Mouse (Mus musculus) midbrain, embryonic 11.5 days (tissue): Measurements from ENCODE around the gene Gm9780. TPM values are rescaled to one million over a fixed set of nuclear protein-coding genes. Genes with fewer than 3 reads are reported as not detected.
"Not testable (repeated sequence)": the region's sequence is repeated elsewhere in the genome, so short reads cannot be mapped to it uniquely, and the experiment has no call there.

Experiments
- ATAC-seq: fragments of 200-750 bp; cut with Nextera tagmentation; 2 replicates; pipeline ENCODE4 v1.8.0; 2017; ENCODE audit warnings: moderate TSS enrichment, moderate library complexity; ENCODE audit not compliant: low FRiP score
- DNase-seq: peaks from one replicate; pipeline ENCODE4 v3.0.0; 2015; ENCODE audit warnings: low spot score; ENCODE audit errors: missing footprints
- H3K27ac ChIP-seq: fragments of 300-500 bp; sonication (generic); 2 replicates; pipeline ENCODE4 v1.5.1; 2014; ENCODE audit warnings: low read depth, low read length
- H3K27me3 ChIP-seq: fragments of 300-500 bp; sonication (generic); 2 replicates; pipeline ENCODE4 v1.6.1; 2014; ENCODE audit warnings: mild to moderate bottlenecking, low read length, moderate library complexity, mixed read lengths; ENCODE audit not compliant: control insufficient read depth, insufficient read depth
- H3K36me3 ChIP-seq: fragments of 300-500 bp; sonication (generic); 2 replicates; pipeline ENCODE4 v1.6.1; 2014; ENCODE audit warnings: mild to moderate bottlenecking, low read length, moderate library complexity, mixed read lengths; ENCODE audit not compliant: control insufficient read depth, insufficient read depth
- H3K4me1 ChIP-seq: fragments of 300-500 bp; sonication (generic); 2 replicates; pipeline ENCODE4 v1.6.1; 2014; ENCODE audit warnings: low read length; ENCODE audit not compliant: control insufficient read depth, insufficient read depth
- H3K4me2 ChIP-seq: fragments of 300-500 bp; sonication (generic); 2 replicates; pipeline ENCODE4 v1.6.1; 2014; ENCODE audit warnings: mild to moderate bottlenecking, moderate library complexity
- H3K4me3 ChIP-seq: fragments of 300-500 bp; sonication (generic); 2 replicates; pipeline ENCODE4 v1.5.1; 2014; ENCODE audit warnings: low read depth, low read length
- H3K9ac ChIP-seq: fragments of 300-500 bp; sonication (generic); 2 replicates; pipeline ENCODE4 v1.6.1; 2014; ENCODE audit warnings: low read length
- H3K9me3 ChIP-seq: fragments of 300-500 bp; sonication (generic); 2 replicates; pipeline ENCODE4 v1.6.1; 2016; ENCODE audit warnings: low read length; ENCODE audit not compliant: control insufficient read depth
- WGBS: fragments of 180-500 bp; shearing (Covaris S2); extraction: QIAGEN DNeasy Blood & Tissue Kit; methylation state at CpG from one replicate; pipeline ENCODE4 v1.1.7; 2014; 5-methylcytosine and 5-hydroxymethylcytosine counted together
- polyA plus RNA-seq: library from polyadenylated mRNA; unstranded; fragments of >200 nt; fragmentation: Nextera tagmentation; extraction: Ambion mirVana; gene quantifications from 2 replicates; pipeline ENCODE4 v1.2.1, GENCODE M21; 2014

Gm9780 gene
- polyA plus RNA-seq, 1 experiment from 2014 or later = 3.7 TPM

GRCm38 (mm10) chr14:25979242-25979941 is 63.1 kb downstream of the Gm9780 start:
- H3K4me2 ChIP-seq = peak overlapping the region; percentile 19; the same call in 1 of the 2 replicates
- H3K27me3 ChIP-seq, DNase-seq, H3K4me1 ChIP-seq, H3K36me3 ChIP-seq, H3K9me3 ChIP-seq, H3K4me3 ChIP-seq, H3K9ac ChIP-seq: not testable (repeated sequence)
- 0% methylated on average over 6 of the region's 13 CpGs for WGBS
- peak overlapping the region; percentile 89 for H3K27ac ChIP-seq
- peak; percentile 10; the same call in 1 of the 2 replicates for ATAC-seq

- no CpG with 5 or more reads among the region's 25 CpGs for WGBS
- not testable (repeated sequence) for H3K9me3 ChIP-seq, H3K36me3 ChIP-seq, H3K9ac ChIP-seq, H3K4me1 ChIP-seq, H3K27me3 ChIP-seq, DNase-seq, H3K4me3 ChIP-seq
- ATAC-seq = peak; percentile 93
- peak within 1 kb of the TSS; percentile 89 for H3K27ac ChIP-seq
- H3K4me2 ChIP-seq = peak within 1 kb of the TSS; percentile 19; the same call in 1 of the 2 replicates
These were observed 63.9 kb downstream of the Gm9780 start, which contains the start of gene Duxbl1 for GRCm38 (mm10) chr14:25978371-25979241. Gene Duxbl1, plus strand, starts transcription at chr14:25978577.

Other genes starting within 250 kb of the Gm9780 start
- 3.0 and 4.0 TPM in 2 replicates for gene Anxa11, start 200.6 kb downstream of the Gm9780 start, polyA plus RNA-seq
- not detected in 2 replicates for gene Plac9a, start 139.6 kb downstream of the Gm9780 start, polyA plus RNA-seq
- 1.5 and 4.0 TPM in 2 replicates for gene Tmem254a, start 115.0 kb downstream of the Gm9780 start, polyA plus RNA-seq
- not detected in 2 replicates for gene Cphx1, start 104.4 kb downstream of the Gm9780 start, polyA plus RNA-seq
- 5.7 and 6.5 TPM in 2 replicates for gene Duxbl1, start 64.1 kb downstream of the Gm9780 start, polyA plus RNA-seq
- 15.7 and 24.3 TPM in 2 replicates for gene Tmem254c, start 24.6 kb upstream of the Gm9780 start, polyA plus RNA-seq
- not detected in 2 replicates for gene Cphx2, start 38.8 kb upstream of the Gm9780 start, polyA plus RNA-seq
- gene Cphx3, start 39.6 kb upstream of the Gm9780 start, polyA plus RNA-seq = not detected in 2 replicates
- gene Duxbl2, start 75.6 kb upstream of the Gm9780 start, polyA plus RNA-seq = 2.8 TPM in 1 of 2 replicates, not detected in the other
- 0.90 and 2.7 TPM in 2 replicates for gene Plac9b, start 139.8 kb upstream of the Gm9780 start, polyA plus RNA-seq
- gene Tmem254b, start 164.3 kb upstream of the Gm9780 start, polyA plus RNA-seq = 18.0 and 23.2 TPM in 2 replicates
- gene Duxbl3, start 215.3 kb upstream of the Gm9780 start, polyA plus RNA-seq = 5.0 and 9.9 TPM in 2 replicates